Mouse (Mus musculus) spleen, adult 2 months (tissue): ENCODE data around the gene Diexf.

Experiments
- CTCF ChIP-seq: fragments of 200-500 bp; IDR thresholded peaks from 2 replicates; pipeline ENCODE4 v1.5.1; 2011; ENCODE audit warnings: mild to moderate bottlenecking, inconsistent platforms; ENCODE audit not compliant: insufficient read depth, insufficient read length, insufficient replicate concordance; ENCODE audit errors: extremely low read depth
- POLR2A ChIP-seq: fragments of 200-500 bp; IDR thresholded peaks from 2 replicates; pipeline ENCODE4 v1.6.1; 2011; ENCODE audit warnings: low read depth, low read length, inconsistent platforms

- TF ChIP-seq CTCF (no peak), POLR2A (no peak)
Measured at GRCm38 (mm10) chr1:193128055-193128454, 2.0 kb downstream of the Diexf start.
